Mouse (Mus musculus): Measurements from ENCODE around the gene Fbxo40. TPM values are rescaled to one million over a fixed set of nuclear protein-coding genes. Genes with fewer than 3 reads are reported as not detected.
A peak's percentile ranks its signal among the peaks of the same experiment; 100 is the strongest.

Gene Fbxo40
- total RNA-seq (2021): 100 to 1,000 TPM; 173 to 190 TPM

DNA sequence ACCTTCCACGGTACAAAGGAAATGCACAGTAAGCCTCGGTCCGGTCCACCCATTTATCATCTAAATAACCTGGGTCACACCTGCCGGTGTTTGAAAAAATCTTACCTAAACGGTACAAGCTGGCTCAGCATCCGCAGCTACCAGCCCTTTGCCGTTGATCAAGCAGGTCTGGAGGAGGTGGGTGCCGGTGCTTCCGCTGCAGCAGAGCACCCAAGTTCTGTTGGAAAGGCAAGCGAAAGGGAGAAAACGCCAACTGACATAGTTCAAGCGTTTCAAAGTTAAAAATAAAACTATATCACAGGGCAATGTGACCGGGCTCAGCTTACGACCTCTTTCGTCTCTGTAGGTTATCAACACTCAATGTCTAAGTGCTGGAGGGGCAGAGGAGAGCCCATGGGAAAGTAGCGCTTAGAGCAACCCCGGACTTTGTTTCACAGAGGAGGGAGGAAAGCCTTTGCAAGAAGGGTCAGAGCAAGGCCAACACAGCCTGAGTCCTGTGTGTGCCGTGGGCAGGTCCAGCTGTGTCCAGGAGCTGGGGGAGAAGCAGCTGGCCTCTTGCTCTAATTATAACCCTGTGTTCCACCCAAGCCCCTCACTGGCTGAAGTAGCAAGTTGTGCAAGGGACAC is at the start of gene Fbxo40:
Gene Fbxo40, minus strand, starts transcription at position 469 of the 627 bp plus-strand sequence.
- no peak for DNase-seq (ENCODE audit: low spot score)
- intact Hi-C loops (cut with DNase I): loop anchor here (5.0 kb wide), 1 partner anchor 43 kb away; no protein-coding TSS in a partner anchor

DNA sequence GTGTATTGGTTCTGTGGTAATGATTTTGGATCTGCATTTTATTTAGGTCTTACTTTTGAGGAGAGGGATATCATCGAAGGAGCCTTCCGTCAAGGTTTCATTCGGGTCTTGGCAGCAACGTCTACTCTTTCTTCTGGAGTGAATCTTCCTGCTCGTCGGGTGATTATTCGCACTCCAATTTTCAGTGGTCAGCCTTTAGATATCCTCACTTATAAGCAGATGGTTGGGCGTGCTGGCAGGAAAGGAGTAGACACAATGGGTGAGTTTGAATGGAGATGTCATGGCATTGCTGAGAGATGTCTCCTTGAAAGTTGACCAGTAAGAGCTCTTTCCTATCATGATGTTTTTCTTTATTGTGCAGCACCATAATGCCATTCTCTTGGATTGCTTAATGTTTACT is 44.5 kb upstream of the Fbxo40 start:
- no peak for DNase-seq (ENCODE audit: low spot score)
- intact Hi-C loops (cut with DNase I): no loop called here

DNA sequence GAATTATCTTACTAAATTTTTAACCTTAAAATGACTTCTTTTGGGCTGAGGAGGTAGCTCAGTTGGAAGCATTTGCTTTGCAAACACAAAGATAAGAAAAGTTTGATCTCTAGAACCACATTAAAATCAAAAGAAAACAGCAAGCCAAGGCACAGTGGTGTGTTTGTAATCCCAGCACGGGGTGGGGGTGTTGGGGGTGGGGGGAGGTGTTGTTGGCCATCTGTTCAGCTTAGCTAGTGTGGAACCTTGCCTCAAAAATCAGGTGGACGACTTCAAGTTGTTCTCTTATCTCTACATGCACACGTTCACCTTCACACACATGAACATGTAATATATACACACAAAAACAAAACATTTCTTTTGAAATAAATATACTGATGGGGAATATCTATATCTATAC is 41.7 kb upstream of the Fbxo40 start:
- intact Hi-C loops (cut with DNase I): no loop called here
- no peak for DNase-seq (ENCODE audit: low spot score)

DNA sequence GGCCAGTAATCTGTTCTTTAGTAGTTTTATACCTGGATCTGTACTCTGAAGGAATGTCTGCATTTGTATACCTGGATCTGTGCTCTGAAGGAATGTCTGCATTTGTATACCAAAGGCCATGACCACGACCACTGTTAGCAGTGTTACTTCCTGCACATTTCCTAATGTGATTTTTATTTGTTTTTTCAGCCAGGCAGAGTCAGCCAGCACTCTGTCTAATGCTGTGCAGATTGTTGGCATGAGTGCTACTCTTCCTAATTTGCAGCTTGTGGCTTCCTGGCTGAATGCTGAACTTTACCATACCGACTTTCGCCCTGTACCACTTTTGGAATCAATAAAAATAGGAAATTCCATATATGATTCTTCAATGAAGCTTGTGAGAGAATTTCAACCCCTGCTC is 37.3 kb upstream of the Fbxo40 start:
- no peak for DNase-seq (ENCODE audit: low spot score)
- intact Hi-C loops (cut with DNase I): no loop called here

DNA sequence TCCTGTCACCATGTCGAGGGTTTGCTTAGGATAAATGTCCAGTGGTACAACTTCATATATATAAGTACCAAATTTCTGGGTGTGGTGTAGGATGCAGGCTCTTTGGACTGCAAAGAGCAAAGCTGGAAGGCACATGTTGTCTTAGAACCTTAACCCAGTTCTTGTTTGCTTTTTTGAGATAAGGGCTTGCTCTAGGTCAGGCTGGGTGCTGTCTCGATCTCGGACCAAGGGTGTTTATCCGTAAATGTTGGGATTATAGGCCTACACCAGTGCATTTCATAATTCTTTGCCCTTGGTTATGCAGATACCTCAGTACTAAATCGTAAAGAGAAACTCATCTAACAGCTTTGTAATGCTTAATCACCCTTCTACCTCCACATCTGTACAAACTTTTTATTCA is 22.1 kb upstream of the Fbxo40 start:
- intact Hi-C loops (cut with DNase I): loop anchor here (2.0 to 5.0 kb wide), 2 partner anchors 72 to 135 kb away; partner anchors contain the start of genes Eaf2 and Golgb1
- no peak for DNase-seq (ENCODE audit: low spot score)

DNA sequence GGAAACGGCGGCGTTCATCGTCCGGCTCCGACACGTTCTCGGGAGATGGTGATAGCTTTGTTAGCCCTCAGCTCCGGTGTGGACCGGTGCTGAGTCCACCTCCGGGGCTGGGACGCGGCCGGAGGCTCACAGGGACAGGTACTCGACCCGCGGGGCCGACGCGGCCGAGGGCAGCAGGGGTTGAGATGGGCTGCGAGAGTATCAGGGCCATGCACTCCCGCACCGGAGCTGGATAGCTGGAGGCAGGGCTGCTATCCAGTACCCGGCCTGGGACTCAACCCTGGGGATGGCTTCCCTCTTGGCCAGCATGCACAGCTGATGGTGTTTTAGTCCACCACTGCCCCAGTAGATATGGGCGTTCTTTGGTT is 21.6 kb upstream of the Fbxo40 start:
- no peak for DNase-seq (ENCODE audit: low spot score)
- intact Hi-C loops (cut with DNase I): loop anchor here (2.0 to 5.0 kb wide), 2 partner anchors 71 to 135 kb away; partner anchors contain the start of genes Eaf2 and Golgb1

DNA sequence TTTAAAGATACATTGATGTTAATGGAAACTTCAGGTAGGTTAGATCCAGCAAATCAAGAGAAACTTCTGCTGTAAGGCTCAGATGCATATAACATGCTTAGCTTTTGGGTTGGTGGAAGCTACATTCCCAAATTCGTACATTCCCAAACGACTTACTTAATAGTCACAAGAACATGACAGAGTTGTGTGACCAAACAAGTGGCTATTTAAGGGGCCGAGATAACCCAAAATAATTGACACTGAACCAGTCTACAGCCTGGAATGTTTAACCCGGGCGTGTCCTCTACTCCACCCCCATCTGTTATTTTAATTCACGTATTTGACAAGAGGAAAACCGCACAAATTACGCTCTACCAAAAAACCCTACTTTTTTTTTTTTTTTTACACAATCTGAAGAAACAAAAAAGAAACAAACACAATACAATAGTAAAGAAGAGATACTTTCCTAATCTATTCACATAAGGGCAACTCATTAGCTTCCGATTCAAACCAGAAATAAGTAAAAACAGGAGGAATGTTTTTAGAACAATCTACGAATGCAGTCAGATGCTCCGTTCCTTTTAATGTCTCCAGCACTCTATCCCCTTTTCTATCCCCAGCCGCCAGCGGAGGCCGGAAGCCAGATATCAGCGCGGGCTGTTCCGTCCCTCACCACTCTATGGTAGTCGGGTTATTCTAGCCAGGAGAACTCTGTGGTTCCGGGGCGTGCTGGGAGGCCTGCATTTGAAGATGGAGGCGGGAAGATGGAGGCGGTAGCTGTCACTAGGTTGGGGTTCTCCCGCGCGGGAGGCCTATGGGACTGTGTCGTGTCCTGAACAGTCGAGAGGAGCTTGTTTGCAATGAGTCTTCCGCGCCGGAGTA is 21.0 kb upstream of the Fbxo40 start, which contains the start of gene Polq:
Gene Polq, plus strand, starts transcription at position 726 of the 861 bp plus-strand sequence.
- intact Hi-C loops (cut with DNase I): loop anchor here (5.0 kb wide), 1 partner anchor 134 kb away; the partner anchor contains the start of genes Eaf2 and Golgb1
- peak; percentile 76 for DNase-seq (ENCODE audit: low spot score)

DNA sequence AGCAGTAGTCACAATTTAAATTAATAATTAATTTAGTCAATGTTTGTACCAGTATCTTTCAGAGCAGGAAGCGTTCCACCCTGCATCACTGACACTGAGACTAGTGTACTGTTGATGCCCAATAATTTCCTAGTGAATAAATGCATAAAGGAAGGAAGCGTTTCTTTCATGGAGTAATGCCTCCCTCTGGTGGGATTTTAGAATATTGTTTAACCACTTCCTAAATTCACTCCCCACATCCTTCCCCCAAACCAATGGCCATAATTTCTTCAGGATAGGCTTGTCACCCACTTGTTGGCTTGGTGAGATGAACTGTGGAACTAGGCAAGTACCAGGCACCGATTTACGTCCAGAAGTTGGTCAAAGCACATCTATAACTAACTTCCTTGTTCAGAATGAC is 20.1 kb upstream of the Fbxo40 start:
- DNase-seq (ENCODE audit: low spot score): no peak
- intact Hi-C loops (cut with DNase I): loop anchor here (5.0 kb wide), 1 partner anchor 133 kb away; the partner anchor contains the start of genes Eaf2 and Golgb1

DNA sequence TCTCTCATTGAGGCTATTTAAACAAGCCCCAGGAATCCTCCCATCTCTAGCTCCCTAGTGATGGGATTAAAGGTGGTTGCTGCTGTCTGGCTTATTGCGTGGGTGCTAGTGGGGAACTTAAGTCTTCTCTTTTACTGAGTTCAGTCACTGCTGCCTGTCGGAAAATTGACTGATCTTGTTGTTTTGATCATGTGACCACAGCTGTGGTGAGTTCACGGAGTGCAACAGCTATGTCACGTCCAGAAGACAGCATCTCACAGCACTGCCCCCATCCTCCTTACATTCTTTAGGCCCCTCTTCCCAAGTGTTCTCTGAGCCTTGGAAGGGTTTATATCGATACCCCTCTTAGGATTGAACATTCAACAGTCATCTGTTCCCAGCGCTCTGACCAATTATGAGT is 19.0 kb upstream of the Fbxo40 start:
- intact Hi-C loops (cut with DNase I): loop anchor here (2.0 kb wide), 1 partner anchor 536 kb away; no protein-coding TSS in a partner anchor
- DNase-seq (ENCODE audit: low spot score): no peak

DNA sequence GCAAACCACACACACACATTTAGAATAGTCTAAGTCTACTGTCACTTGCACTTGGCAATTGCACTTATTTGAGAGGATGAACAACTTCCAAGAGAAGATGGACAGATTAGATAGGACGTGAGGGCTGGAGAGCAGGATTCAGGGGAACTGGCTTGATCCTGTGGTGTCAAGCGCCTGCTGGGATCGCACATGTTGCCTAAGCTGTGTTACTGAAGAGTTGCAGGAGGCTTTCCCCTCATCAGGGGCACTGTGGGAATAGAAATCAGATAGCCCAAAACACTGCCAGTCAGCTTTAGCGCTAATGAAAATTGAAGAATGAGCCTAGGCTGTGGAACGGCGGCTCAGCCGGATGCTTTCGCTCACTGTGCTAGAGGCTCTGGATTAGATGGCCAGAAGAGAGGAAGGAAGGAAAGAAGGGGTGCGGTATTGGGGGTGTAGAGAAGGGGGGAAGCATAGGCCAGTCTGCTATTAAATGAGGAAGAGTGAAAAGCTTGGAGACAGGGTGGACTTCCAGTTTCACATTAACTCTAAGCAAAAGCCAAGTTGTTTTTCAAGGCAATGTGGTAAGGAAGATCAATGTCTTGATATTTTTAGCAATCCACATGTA is 9.2 kb upstream of the Fbxo40 start:
- no peak for DNase-seq (ENCODE audit: low spot score)
- intact Hi-C loops (cut with DNase I): no loop called here

DNA sequence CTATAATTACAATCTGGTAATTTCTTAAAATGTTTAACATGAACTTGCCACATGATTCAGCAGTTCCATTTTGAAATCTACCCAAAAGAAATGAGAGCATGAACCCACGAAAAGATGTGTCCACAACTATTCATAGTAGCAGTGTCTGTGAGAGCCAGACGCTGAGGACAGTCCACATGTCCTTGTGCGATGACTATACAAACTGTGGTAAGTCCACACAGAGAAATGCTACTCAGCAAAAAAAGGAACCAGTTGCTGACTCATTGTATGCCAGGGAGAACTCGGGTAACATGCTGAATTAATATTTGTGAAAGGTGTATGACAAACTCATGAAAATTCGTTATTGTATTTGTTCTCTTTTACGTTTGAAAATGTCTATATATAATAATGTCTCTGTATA is 7.4 kb upstream of the Fbxo40 start:
- intact Hi-C loops (cut with DNase I): no loop called here
- DNase-seq (ENCODE audit: low spot score): no peak

DNA sequence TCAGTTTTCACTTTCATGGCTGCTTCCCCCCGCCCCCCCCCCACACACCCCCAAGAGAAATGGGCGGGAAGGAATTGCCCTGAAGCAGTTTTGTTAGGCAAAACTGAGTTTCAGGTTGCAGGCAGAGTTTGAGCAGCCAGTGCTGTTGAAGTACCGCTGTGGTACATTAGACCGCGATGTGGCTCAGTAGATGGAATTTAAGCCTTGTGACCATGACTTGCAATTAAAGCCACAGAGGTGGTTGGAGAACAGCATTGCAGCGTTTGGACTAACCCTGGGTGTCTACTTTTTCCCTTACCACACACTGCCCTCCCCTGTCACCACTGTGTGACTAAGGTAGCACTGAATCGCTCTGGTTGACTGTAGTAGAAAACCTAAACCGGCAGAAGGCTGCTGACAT is 774 bp downstream of the Fbxo40 start:
- intact Hi-C loops (cut with DNase I): loop anchor here (5.0 kb wide), 1 partner anchor 42 kb away; no protein-coding TSS in a partner anchor
- no peak for DNase-seq (ENCODE audit: low spot score)

DNA sequence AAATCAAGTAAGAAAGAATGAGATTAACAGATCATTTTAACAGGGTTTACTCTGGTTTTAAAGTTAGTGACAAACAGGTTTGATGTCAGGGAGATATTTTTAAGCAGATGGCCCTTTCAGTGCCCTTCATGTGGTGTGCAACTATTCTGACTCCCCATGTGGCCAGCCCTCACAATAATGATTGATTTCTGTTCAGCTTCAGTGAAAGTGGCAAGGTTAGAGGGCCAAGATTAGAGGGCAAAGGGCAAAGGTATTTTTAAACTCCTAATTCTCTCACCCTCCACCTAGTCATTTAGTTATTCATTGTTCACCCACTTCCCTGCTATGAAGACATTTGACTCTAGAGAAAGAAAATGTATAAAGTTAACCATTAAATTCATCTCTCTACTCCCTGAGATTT is 2.2 kb downstream of the Fbxo40 start:
- no peak for DNase-seq (ENCODE audit: low spot score)
- intact Hi-C loops (cut with DNase I): loop anchor here (5.0 kb wide), 1 partner anchor 41 kb away; no protein-coding TSS in a partner anchor

DNA sequence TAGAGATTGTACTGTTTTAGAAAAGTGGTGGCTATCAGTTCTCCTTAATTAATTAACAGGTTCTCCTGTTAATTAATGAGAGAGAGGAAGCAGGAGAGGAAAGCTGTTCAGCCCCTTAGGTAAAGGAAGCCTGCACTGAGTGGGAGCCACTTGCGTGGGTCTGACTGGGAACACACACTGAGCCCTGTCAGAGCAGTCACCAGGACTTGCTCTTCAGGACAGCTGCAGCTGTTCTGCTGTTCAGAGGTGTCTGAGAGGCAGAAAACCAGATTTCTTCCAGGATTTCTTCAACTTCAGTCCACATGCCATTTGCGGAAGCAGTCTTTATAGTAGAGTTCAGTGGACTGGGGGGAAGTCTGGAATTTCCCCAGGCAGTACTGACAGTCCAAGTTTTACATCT is 2.9 kb downstream of the Fbxo40 start:
- DNase-seq (ENCODE audit: low spot score): no peak
- intact Hi-C loops (cut with DNase I): loop anchor here (5.0 kb wide), 1 partner anchor 40 kb away; no protein-coding TSS in a partner anchor

DNA sequence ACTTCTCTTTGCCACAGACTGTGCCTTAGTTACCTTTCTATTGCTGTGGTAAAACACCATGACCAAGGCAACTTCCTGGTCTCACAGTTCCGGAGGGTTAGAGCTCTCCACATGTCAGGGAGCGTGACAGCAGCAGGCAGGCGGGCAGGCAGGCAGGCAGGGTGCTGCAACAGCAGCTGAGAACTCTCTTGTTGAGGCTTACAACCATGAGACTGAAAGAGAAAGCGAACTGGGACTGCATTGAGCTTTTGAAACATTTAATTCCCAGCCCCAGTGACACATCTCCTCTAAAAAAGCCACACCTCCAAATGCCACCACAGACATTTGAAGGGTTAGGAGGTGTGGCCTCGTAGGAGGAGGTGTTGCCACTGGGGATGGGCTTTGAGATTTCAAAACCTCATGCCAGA is 4.6 kb downstream of the Fbxo40 start:
- intact Hi-C loops (cut with DNase I): loop anchor here (5.0 kb wide), 1 partner anchor 38 kb away; no protein-coding TSS in a partner anchor
- DNase-seq (ENCODE audit: low spot score): no peak

DNA sequence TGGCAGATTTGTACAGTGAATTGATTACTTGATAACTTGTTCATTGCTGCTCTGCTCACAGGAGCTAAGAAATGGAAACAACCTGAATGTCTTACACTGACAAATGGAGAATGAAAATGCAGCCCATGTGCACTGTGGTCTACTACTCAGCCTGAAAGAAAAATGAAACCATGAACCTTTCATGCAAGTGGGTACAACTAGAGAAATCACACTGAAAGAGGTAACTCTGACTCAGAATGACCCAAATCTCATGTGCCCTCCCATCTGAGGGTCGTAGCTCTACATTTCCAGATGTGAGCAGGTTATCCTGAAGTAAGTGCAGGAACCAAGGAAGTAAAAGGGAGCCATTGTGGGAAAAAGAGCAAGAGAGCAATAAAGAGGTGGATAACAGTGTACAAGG is 6.5 kb downstream of the Fbxo40 start:
- intact Hi-C loops (cut with DNase I): no loop called here
- DNase-seq (ENCODE audit: low spot score): no peak

DNA sequence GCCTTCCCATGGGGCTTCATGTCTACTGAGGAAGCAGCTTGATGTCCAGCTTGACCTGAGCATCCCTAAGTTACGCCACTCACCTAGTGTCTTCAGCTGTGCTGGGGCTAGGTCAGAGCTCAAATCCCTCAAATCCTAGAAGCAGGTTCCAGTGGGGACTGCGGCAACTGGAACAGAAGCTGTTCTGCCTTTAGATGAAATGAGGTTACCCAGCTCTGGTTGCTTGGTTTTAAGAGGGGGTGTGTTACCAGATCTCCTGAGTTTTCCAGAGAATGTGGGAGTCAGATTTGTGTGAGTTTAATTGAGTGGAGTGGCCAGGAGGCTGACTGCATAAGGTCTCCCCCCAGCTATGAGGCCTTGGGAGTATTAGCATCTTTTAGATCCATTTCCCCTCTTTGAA is 11.1 kb downstream of the Fbxo40 start:
- no peak for DNase-seq (ENCODE audit: low spot score)
- intact Hi-C loops (cut with DNase I): no loop called here

DNA sequence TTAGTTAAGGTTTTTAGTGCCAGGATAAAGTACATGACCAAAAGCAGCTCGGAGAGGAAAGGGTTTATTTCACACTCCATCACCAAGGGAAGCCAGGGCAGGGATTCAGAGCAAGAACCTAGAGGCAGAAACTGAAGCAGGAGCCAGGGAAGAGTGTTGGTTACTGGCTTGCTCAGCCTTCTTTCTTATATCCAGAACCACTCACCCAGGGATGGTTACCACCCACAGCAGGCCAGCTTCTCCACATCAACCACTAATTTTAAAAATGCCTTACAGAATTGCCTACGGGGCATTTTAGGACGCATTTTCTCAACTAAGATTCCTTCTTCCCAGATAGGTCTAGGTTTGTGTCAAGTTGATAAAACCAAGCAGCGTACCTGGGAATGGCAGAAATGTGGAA is 26.9 kb downstream of the Fbxo40 start:
- intact Hi-C loops (cut with DNase I): no loop called here
- DNase-seq (ENCODE audit: low spot score): no peak

DNA sequence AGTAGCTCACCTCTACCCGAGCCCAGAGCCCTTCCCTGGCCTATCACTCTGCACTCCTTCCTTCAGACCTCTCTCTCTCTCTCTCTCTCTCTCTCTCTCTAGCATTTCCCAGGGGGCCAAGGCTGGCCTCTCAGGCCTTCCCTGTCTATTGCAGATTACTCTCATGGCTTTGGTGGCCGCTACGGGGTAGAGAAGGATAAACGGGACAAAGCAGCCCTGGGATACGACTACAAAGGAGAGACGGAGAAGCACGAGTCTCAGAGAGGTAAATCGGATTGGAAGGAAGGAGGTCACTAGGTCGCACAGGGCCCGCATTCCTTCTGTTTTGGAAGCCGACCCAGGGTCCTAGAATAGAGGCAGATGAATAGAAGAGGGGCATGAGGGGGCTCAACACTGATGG is 35.2 kb downstream of the Fbxo40 start:
- DNase-seq (ENCODE audit: low spot score): no peak
- intact Hi-C loops (cut with DNase I): no loop called here

DNA sequence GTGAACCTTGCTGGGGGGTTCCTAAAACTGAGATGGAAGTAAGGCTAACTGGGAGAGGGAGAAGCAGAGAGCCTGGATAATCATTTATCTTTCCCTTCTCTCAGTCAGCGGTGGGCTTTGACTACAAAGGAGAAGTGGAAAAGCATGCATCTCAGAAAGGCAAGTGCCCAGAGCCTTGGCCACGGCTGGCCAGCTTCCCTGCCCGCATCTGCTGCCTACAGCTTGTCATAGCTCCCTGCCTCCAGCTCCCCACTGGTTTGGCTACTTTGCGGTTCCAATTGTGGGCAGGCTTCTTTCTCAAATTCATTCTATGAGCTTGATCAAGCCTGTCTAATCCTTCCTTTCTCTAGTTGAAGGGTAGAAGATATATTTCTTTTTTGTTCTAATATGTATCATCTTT is 39.2 kb downstream of the Fbxo40 start:
- no peak for DNase-seq (ENCODE audit: low spot score)
- intact Hi-C loops (cut with DNase I): no loop called here
